Mouse (Mus musculus) forebrain, postnatal 0 days (tissue): Measurements from ENCODE around the gene Gm49388. TPM values are rescaled to one million over a fixed set of nuclear protein-coding genes. Genes with fewer than 3 reads are reported as not detected.

ENCODE experiments used
- ATAC-seq: fragments of 200-750 bp; cut with Nextera tagmentation; 2 replicates; pipeline ENCODE4 v1.8.0; 2017; ENCODE audit warnings: mild to moderate bottlenecking, moderate library complexity
- DNase-seq: peaks from one replicate; pipeline ENCODE4 v3.0.0-alpha.2; 2015
- H3K27ac ChIP-seq: fragments of 300-500 bp; sonication (generic); 2 replicates; pipeline ENCODE4 v1.5.1; 2014; ENCODE audit warnings: low read depth, mild to moderate bottlenecking, antibody characterized with exemption, low read length, moderate library complexity, mixed read lengths
- H3K27me3 ChIP-seq: fragments of 300-500 bp; sonication (generic); 2 replicates; pipeline ENCODE4 v1.6.1; 2014; ENCODE audit warnings: mild to moderate bottlenecking, low read length, mixed read lengths; ENCODE audit not compliant: insufficient read depth
- H3K36me3 ChIP-seq: fragments of 300-500 bp; sonication (generic); 2 replicates; pipeline ENCODE4 v1.6.1; 2014; ENCODE audit warnings: mild to moderate bottlenecking, moderate library complexity; ENCODE audit not compliant: insufficient read depth
- H3K4me1 ChIP-seq: fragments of 300-500 bp; sonication (generic); 2 replicates; pipeline ENCODE4 v1.6.1; 2014; ENCODE audit warnings: antibody characterized with exemption; ENCODE audit not compliant: insufficient read depth
- H3K4me2 ChIP-seq: fragments of 300-500 bp; sonication (generic); 2 replicates; pipeline ENCODE4 v1.6.1; 2014; ENCODE audit warnings: low read depth, mild to moderate bottlenecking, moderate library complexity
- H3K4me3 ChIP-seq: fragments of 300-500 bp; sonication (generic); 2 replicates; pipeline ENCODE4 v1.5.1; 2014; ENCODE audit warnings: low read depth, low read length, mixed read lengths
- H3K9ac ChIP-seq: fragments of 300-500 bp; sonication (generic); 2 replicates; pipeline ENCODE4 v1.6.1; 2014; ENCODE audit warnings: mild to moderate bottlenecking
- H3K9me3 ChIP-seq: fragments of 300-500 bp; sonication (generic); 2 replicates; pipeline ENCODE4 v1.6.1; 2016; ENCODE audit warnings: low read length
- CTCF ChIP-seq: sonication (generic); IDR thresholded peaks from 2 replicates; pipeline ENCODE4 v1.5.1; 2016; ENCODE audit warnings: antibody characterized with exemption, control low read depth, low read depth
- WGBS: fragments of 180-500 bp; shearing (Covaris S2); extraction: QIAGEN DNeasy Blood & Tissue Kit; methylation state at CpG from one replicate; pipeline ENCODE4 v1.1.7; 2014; 5-methylcytosine and 5-hydroxymethylcytosine counted together
- polyA plus RNA-seq: library from polyadenylated mRNA; unstranded; fragments of >200 nt; fragmentation: Nextera tagmentation; extraction: Ambion mirVana; gene quantifications from 2 replicates; pipeline ENCODE4 v1.2.1, GENCODE M21; 2015
- total RNA-seq: library from RNA; depleted of rRNA; stranded (reverse); fragments of >200 nt; gene quantifications from 2 replicates; pipeline ENCODE4 v1.2.3, GENCODE M21; 2014

Gene Gm49388
- total and polyA plus RNA-seq, 2 experiments from 2014 or later: 0.05 TPM; not detected in 1

- no peak for ATAC-seq
- WGBS: 33% methylated on average over 6 of the region's 6 CpGs
- H3K27ac ChIP-seq: peak overlapping the region; percentile 80; the same call in 1 of the 2 replicates
These were observed 37.7 kb upstream of the Gm49388 start for GRCm38 (mm10) chr7:127747559-127748234.

GRCm38 (mm10) chr7:127748235-127748560 lies 37.2 kb upstream of the Gm49388 start:
- no peak overlapping the region for H3K9ac ChIP-seq

More at GRCm38 (mm10) chr7:127747559-127748234, 37.7 kb upstream of the Gm49388 start:
- H3K9ac ChIP-seq: peak overlapping the region; percentile 85
- no peaks in the 10 kb centered on the region for H3K9me3 ChIP-seq
- peak overlapping the region; percentile 89 for H3K4me3 ChIP-seq
- H3K4me2 ChIP-seq: peak overlapping the region; percentile 83
- peaks cover 3% of the 10 kb centered on the region; the same call in 1 of the 2 replicates for H3K4me1 ChIP-seq
- no peak for TF ChIP-seq CTCF
- DNase-seq: no peak
- no peaks in the 10 kb centered on the region for H3K27me3 ChIP-seq
- peaks cover 40% of the 10 kb centered on the region for H3K36me3 ChIP-seq

GRCm38 (mm10) chr7:127750131-127751127 lies 35.0 kb upstream of the Gm49388 start:
- 81% methylated on average over 19 of the region's 19 CpGs for WGBS
- DNase-seq: peak; percentile 45

More at GRCm38 (mm10) chr7:127748235-127748560, 37.2 kb upstream of the Gm49388 start:
- Histone ChIP-seq H3K36me3 (peaks cover 45% of the 10 kb centered on the region), H3K4me3 (no peak overlapping the region), H3K9me3 (no peaks in the 10 kb centered on the region), H3K4me2 (peak overlapping the region; percentile 83; the same call in 1 of the 2 replicates), H3K27me3 (no peaks in the 10 kb centered on the region), H3K27ac (no peak overlapping the region), H3K4me1 (peaks cover 3% of the 10 kb centered on the region; the same call in 1 of the 2 replicates)
- no peak for ATAC-seq
- no peak for TF ChIP-seq CTCF
- 94% methylated on average over 28 of the region's 28 CpGs for WGBS
- no peak for DNase-seq

GRCm38 (mm10) chr7:127751619-127752018 lies 33.8 kb upstream of the Gm49388 start:
- Histone ChIP-seq H3K27me3 (no peaks in the 10 kb centered on the region), H3K4me3 (no peak overlapping the region), H3K9ac (no peak overlapping the region), H3K36me3 (peaks cover 63% of the 10 kb centered on the region), H3K4me1 (peaks cover 3% of the 10 kb centered on the region; the same call in 1 of the 2 replicates), H3K4me2 (no peak overlapping the region), H3K9me3 (no peaks in the 10 kb centered on the region), H3K27ac (no peak overlapping the region)
- TF ChIP-seq CTCF: no peak
- DNase-seq: no peak
- ATAC-seq: no peak
- 94% methylated on average over 5 of the region's 5 CpGs for WGBS

More at GRCm38 (mm10) chr7:127750131-127751127, 35.0 kb upstream of the Gm49388 start:
- Histone ChIP-seq H3K9ac (no peak overlapping the region), H3K27me3 (no peaks in the 10 kb centered on the region), H3K36me3 (peaks cover 63% of the 10 kb centered on the region), H3K4me1 (peaks cover 3% of the 10 kb centered on the region; the same call in 1 of the 2 replicates), H3K4me3 (no peak overlapping the region), H3K9me3 (no peaks in the 10 kb centered on the region), H3K4me2 (no peak overlapping the region), H3K27ac (no peak overlapping the region)
- ATAC-seq: no peak
- TF ChIP-seq CTCF: no peak

GRCm38 (mm10) chr7:127752069-127752468 lies 33.3 kb upstream of the Gm49388 start:
- Histone ChIP-seq H3K36me3 (peaks cover 63% of the 10 kb centered on the region), H3K4me1 (peaks cover 3% of the 10 kb centered on the region; the same call in 1 of the 2 replicates), H3K4me2 (no peak overlapping the region), H3K27ac (no peak overlapping the region), H3K9me3 (no peaks in the 10 kb centered on the region), H3K4me3 (no peak overlapping the region), H3K9ac (no peak overlapping the region), H3K27me3 (no peaks in the 10 kb centered on the region)
- DNase-seq (no peak), ATAC-seq (no peak)
- WGBS: 94% methylated on average over 27 of the region's 27 CpGs
- no peak for TF ChIP-seq CTCF

- H3K9ac ChIP-seq: no peak overlapping the region
- H3K36me3 ChIP-seq: peaks cover 74% of the 10 kb centered on the region
- no peaks in the 10 kb centered on the region for H3K4me1 ChIP-seq
- no peak overlapping the region for H3K27ac ChIP-seq
- no peak overlapping the region for H3K4me2 ChIP-seq
- TF ChIP-seq CTCF: no peak
- H3K9me3 ChIP-seq: no peaks in the 10 kb centered on the region
- ATAC-seq (no peak), DNase-seq (no peak)
- WGBS: 78% methylated on average over 5 of the region's 5 CpGs
- H3K4me3 ChIP-seq: no peak overlapping the region
- no peaks in the 10 kb centered on the region for H3K27me3 ChIP-seq
These were observed 32.2 kb upstream of the Gm49388 start for GRCm38 (mm10) chr7:127753158-127753557.
